16 mouse cellular contexts compared by ENCODE assay signal in the genomic region with DNA sequence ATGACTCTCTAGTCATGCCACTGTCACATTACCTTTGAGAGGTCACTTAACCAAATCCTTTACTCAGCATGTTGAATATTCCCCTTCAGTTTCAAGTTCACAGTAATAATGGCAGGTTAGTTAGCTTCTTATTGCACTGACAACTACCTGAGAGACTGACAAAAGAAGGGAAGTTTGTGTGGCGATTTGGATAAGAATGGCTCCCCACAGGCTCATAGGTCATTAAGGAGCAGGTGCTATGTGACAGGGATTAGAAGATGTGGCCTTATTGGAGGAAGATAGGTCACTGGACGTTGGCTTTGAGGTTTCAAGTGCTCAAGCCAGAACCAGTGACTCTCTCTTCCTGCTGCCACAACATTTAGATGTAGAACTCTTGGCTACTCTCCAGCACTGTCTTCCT.
DNase-seq lines count a peak whose midpoint lies in the region.
"Had no signal": no experiment of that assay in that cellular context is flagged by ENCODE, and none has a peak within 500 bp of the region (broad histone marks: within the 10 kb centered on the region; RNA-seq: fewer than 3 reads in every experiment).

No protein-coding gene starts in this region.

- DNase-seq in 416B (ENCODE audit: low read depth) (peak; percentile 16), ES-CJ7 (ENCODE audit: low read depth, low spot score) (peak; percentile 15), ZHBTc4 (ENCODE audit: low read depth, low spot score) (peak; percentile 57)
- DNase-seq in spleen, postnatal 36 days (ENCODE audit: low spot score in 2 of 2), result no peak
- no peak for DNase-seq in thymus, postnatal 4 days
- DNase-seq: adrenal gland, adult 2 months; adrenal gland, postnatal 10 days; adrenal gland, postnatal 25 days; B cell, adult 2 months; cerebellum, adult 11 months; cerebellum, adult 18-20 months; cerebellum, adult 8-10 months; cerebellum, adult 9-11 months; cerebellum, postnatal 14 days; cerebellum, postnatal 36 days; embryo, embryonic 11 days had no signal

Comparison
In these comparisons a context has a peak if more than half of its experiments do, and no peak if none do; other contexts are left out.
1. DNase-seq: peak in 416B (single experiment), ES-CJ7 (single experiment) and ZHBTc4 (single experiment); none in spleen, postnatal 36 days (0 of 2) and thymus, postnatal 4 days (single experiment).